Mouse (Mus musculus) limb, embryonic 14.5 days (tissue): Measurements from ENCODE around the gene Kif4. TPM values are rescaled to one million over a fixed set of nuclear protein-coding genes. Genes with fewer than 3 reads are reported as not detected.
A peak's percentile ranks its signal among the peaks of the same experiment; 100 is the strongest.

Source experiments
- ATAC-seq: fragments of 200-750 bp; cut with Nextera tagmentation; 2 replicates; pipeline ENCODE4 v1.8.0; 2017; ENCODE audit warnings: low read depth, moderate number of reproducible peaks, moderate TSS enrichment; ENCODE audit not compliant: low FRiP score
- DNase-seq: peaks from one replicate; pipeline ENCODE4 v3.0.0-alpha.2; 2015; ENCODE audit warnings: low spot score
- H3K27ac ChIP-seq: fragments of 300-500 bp; sonication (generic); replicated peaks from 2 replicates; pipeline ENCODE4 v1.5.1; 2014; ENCODE audit warnings: low read depth, mild to moderate bottlenecking, low read length, moderate library complexity, mixed read lengths
- H3K27me3 ChIP-seq: fragments of 300-500 bp; sonication (generic); 2 replicates; pipeline ENCODE4 v1.6.1; 2014; ENCODE audit warnings: low read length, mixed read lengths; ENCODE audit not compliant: control insufficient read depth, insufficient read depth
- H3K36me3 ChIP-seq: fragments of 300-500 bp; sonication (generic); 2 replicates; pipeline ENCODE4 v1.6.1; 2014; ENCODE audit warnings: mild to moderate bottlenecking, low read length, moderate library complexity, mixed read lengths; ENCODE audit not compliant: control insufficient read depth, insufficient read depth
- H3K4me1 ChIP-seq: fragments of 300-500 bp; sonication (generic); 2 replicates; pipeline ENCODE4 v1.6.1; 2014; ENCODE audit warnings: antibody characterized with exemption, low read length, mixed read lengths; ENCODE audit not compliant: control insufficient read depth, insufficient read depth
- H3K4me2 ChIP-seq: fragments of 300-500 bp; sonication (generic); replicated peaks from 2 replicates; pipeline ENCODE4 v1.6.1; 2014; ENCODE audit warnings: low read depth, mild to moderate bottlenecking, low read length, moderate library complexity; ENCODE audit not compliant: severe bottlenecking
- H3K4me3 ChIP-seq: fragments of 300-500 bp; sonication (generic); replicated peaks from 2 replicates; pipeline ENCODE4 v1.5.1; 2014; ENCODE audit warnings: low read length
- H3K9ac ChIP-seq: fragments of 300-500 bp; sonication (generic); 2 replicates; pipeline ENCODE4 v1.6.1; 2014; ENCODE audit warnings: mild to moderate bottlenecking, low read depth, low read length, moderate library complexity; ENCODE audit not compliant: severe bottlenecking
- H3K9me3 ChIP-seq: fragments of 300-500 bp; sonication (generic); 2 replicates; pipeline ENCODE4 v1.6.1; 2016; ENCODE audit warnings: low read length; ENCODE audit not compliant: control insufficient read depth
- POLR2A ChIP-seq: fragments of 200-500 bp; IDR thresholded peaks from 2 replicates; pipeline ENCODE4 v1.8.0; 2012; ENCODE audit warnings: inconsistent platforms, mild to moderate bottlenecking, moderate library complexity, borderline replicate concordance; ENCODE audit not compliant: insufficient read depth, insufficient read length; ENCODE audit errors: extremely low read depth
- WGBS: fragments of 180-500 bp; shearing (Covaris S2); extraction: QIAGEN DNeasy Blood & Tissue Kit; methylation state at CpG from one replicate; pipeline ENCODE4 v1.1.7; 2014; 5-methylcytosine and 5-hydroxymethylcytosine counted together
- polyA plus RNA-seq, 2 experiments: library from polyadenylated mRNA; depleted of rRNA in 1 of 2; stranded (reverse) in 1 of 2; unstranded in 1 of 2; fragments of >200 nt; fragmentation: Nextera tagmentation in 1 of 2; extraction: Ambion mirVana in 1 of 2; gene quantifications; 2 replicates each; pipeline versions ENCODE4 v1.2.1 to v1.2.3; 2012 to 2014

Kif4 gene
- polyA plus RNA-seq, 2 experiments, result 17.6 to 21.1 TPM

DNA sequence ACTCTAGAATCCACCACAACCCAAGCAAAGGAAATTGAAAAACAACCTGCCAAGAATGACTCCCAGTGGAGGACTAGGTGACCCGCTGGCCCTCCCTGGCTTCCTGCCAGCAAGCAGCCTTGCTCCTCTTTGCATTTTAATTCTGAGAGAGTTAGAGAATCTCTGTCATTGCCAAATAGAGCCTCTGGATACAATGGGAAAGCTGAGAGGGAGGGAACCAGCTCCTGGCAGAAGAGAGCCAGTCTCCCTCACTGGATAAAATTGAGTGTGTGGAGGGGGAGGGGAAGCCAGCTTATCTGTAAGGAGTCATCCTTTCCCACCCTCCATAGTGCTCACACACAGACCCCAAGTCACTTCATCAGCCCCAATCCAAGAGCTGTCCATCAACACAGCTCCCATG is 103.4 kb downstream of the Kif4 start:
- no peaks in the 10 kb centered on the region for H3K9me3 ChIP-seq
- H3K4me1 ChIP-seq, result 0 out of 2 replicates have a peak, but pooled peaks cover 3% of the 10 kb centered on the region
- no peaks in the 10 kb centered on the region for H3K27me3 ChIP-seq
- H3K4me2 ChIP-seq, result no peak overlapping the region
- no peak overlapping the region for H3K4me3 ChIP-seq
- 0 out of 2 replicates have a peak, but pooled peaks cover 7% of the 10 kb centered on the region for H3K36me3 ChIP-seq
- no peak for TF ChIP-seq POLR2A
- peak; percentile 37; the same call in 1 of the 2 replicates for ATAC-seq
- DNase-seq, result peak; percentile 50
- no peak overlapping the region for H3K27ac ChIP-seq
- WGBS, result 39% methylated on average over 1 of the region's 1 CpGs
- H3K9ac ChIP-seq, result no peak overlapping the region

DNA sequence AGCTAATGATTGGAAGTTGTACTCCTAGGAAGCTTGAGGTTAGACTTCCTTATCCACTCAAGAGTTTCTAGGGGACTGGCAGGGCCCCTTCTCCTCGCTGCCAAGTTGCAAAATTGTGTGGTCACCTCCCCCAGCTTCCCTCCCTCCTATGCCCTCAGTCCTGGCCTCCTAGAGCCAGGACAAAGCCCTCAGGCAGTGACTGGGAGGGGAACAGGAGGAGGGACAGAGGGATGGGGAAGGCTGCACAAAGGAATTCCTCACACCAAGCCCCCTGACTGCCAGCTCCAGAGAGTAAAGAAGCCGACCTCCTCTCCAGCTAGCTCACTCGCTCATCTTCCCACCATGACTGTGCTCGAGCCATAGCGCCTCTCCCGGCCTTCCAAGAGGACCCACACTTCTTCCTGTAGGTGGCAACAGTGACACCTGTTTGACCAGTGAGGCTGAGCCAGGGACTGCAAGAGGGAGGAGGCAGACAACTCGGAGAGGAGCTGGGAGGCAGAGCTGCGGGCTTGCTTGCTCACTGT is 104.2 kb downstream of the Kif4 start, which contains the start of gene Gdpd2:
Gene Gdpd2 (plus strand): TSS at position 209 of the 524 bp plus-strand sequence.
- peak within 1 kb of the TSS; percentile 37 for H3K4me2 ChIP-seq
- ATAC-seq (peak; percentile 67; the same call in 1 of the 2 replicates), DNase-seq (peak; percentile 19)
- peak within 1 kb of the TSS; percentile 40 for H3K9ac ChIP-seq
- H3K27ac ChIP-seq, result no peak within 1 kb of the TSS
- no peaks in the 10 kb centered on the region for H3K27me3 ChIP-seq
- H3K4me3 ChIP-seq, result 0 out of 2 replicates have a peak within 1 kb of the TSS, but pooled peaks have one; percentile 8
- H3K36me3 ChIP-seq, result 0 out of 2 replicates have a peak, but pooled peaks cover 7% of the 10 kb centered on the region
- 25% methylated on average over 7 of the region's 8 CpGs for WGBS
- H3K4me1 ChIP-seq, result 0 out of 2 replicates have a peak, but pooled peaks cover 3% of the 10 kb centered on the region
- H3K9me3 ChIP-seq, result no peaks in the 10 kb centered on the region
- TF ChIP-seq POLR2A, result no peak

DNA sequence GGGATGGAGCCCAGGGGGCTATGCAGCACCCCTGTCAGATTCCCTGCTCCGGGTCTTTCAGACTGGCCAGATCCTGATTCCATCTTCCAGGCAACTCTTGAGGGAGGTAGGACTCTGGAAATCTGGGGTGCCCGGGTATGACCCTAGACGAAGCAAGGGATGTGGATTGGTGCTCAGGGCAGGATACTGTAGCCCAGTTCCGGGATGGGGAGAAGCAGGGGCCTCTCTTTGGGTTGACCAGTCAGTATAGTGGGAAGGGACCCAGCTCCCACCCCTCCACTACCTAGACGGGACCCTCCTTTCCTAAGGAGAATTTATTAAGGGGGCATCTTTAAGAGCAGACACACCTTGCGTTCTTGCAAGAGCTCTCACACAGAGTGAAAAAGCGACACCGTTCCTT is 104.7 kb downstream of the Kif4 start:
- Histone ChIP-seq H3K36me3 (0 out of 2 replicates have a peak, but pooled peaks cover 7% of the 10 kb centered on the region), H3K9me3 (no peaks in the 10 kb centered on the region), H3K27me3 (no peaks in the 10 kb centered on the region), H3K4me2 (peak overlapping the region; percentile 37), H3K4me1 (0 out of 2 replicates have a peak, but pooled peaks cover 3% of the 10 kb centered on the region), H3K9ac (peak overlapping the region; percentile 40), H3K27ac (no peak overlapping the region), H3K4me3 (0 out of 2 replicates have a peak overlapping the region, but pooled peaks have one; percentile 8)
- WGBS, result 40% methylated on average over 8 of the region's 8 CpGs
- TF ChIP-seq POLR2A, result no peak
- ATAC-seq (no peak), DNase-seq (no peak)

DNA sequence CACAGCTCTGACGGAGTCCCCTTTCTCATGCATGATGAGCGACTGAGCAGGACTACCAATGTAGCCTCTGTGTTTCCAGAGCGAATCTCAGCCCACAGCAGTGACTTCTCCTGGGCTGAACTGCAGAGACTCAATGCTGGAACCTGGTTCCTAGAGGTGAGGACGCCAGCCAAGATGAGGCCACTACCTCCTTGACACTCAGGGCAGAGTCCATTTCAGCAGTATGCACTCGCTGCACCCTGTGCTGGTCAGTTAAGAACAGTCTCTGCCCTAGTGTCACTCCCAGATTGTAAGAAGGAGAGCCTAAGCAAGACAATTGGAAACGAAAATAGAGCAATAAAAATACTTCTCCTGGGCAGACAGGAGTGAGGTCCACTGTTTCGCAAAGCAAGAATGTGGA is 108.8 kb downstream of the Kif4 start:
- ATAC-seq, result no peak
- Histone ChIP-seq H3K9ac (no peak overlapping the region), H3K36me3 (no peaks in the 10 kb centered on the region), H3K27ac (no peak overlapping the region), H3K4me1 (0 out of 2 replicates have a peak, but pooled peaks cover 3% of the 10 kb centered on the region), H3K4me3 (no peak overlapping the region), H3K27me3 (no peaks in the 10 kb centered on the region), H3K9me3 (no peaks in the 10 kb centered on the region), H3K4me2 (no peak overlapping the region)
- no peak for TF ChIP-seq POLR2A
- DNase-seq, result no peak
- WGBS, result 69% methylated on average over 7 of the region's 7 CpGs

DNA sequence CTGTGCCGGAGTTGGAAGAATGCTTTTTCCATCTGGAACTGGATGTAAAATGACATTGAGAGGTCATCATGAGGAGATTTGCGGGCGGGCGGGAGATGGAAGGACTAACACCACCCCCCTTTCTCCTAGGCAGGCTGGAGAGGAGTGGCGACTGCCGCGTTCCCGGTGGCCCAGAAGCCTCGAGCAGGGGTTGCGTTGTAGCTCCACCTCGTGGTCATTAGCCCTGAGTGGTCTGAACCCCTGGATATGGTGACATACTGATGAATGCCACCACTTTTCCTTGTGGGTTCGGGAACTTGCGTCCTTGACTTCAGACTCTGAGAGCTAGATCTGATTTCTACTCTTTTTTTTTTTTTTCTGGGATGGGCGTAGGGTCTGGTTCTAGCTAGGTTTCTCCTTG is 113.4 kb downstream of the Kif4 start:
- Histone ChIP-seq H3K9ac (no peak overlapping the region), H3K27ac (no peak overlapping the region), H3K4me1 (no peaks in the 10 kb centered on the region), H3K4me2 (peak overlapping the region; percentile 46), H3K36me3 (no peaks in the 10 kb centered on the region), H3K4me3 (peak overlapping the region; percentile 28), H3K9me3 (no peaks in the 10 kb centered on the region), H3K27me3 (no peaks in the 10 kb centered on the region)
- WGBS, result 22% methylated on average over 14 of the region's 14 CpGs
- DNase-seq, result peak; percentile 63
- no peak for TF ChIP-seq POLR2A
- peak; percentile 72; the same call in 1 of the 2 replicates for ATAC-seq
